Mouse (Mus musculus): ENCODE results near the gene Wdr45.

Gene Wdr45

DNA sequence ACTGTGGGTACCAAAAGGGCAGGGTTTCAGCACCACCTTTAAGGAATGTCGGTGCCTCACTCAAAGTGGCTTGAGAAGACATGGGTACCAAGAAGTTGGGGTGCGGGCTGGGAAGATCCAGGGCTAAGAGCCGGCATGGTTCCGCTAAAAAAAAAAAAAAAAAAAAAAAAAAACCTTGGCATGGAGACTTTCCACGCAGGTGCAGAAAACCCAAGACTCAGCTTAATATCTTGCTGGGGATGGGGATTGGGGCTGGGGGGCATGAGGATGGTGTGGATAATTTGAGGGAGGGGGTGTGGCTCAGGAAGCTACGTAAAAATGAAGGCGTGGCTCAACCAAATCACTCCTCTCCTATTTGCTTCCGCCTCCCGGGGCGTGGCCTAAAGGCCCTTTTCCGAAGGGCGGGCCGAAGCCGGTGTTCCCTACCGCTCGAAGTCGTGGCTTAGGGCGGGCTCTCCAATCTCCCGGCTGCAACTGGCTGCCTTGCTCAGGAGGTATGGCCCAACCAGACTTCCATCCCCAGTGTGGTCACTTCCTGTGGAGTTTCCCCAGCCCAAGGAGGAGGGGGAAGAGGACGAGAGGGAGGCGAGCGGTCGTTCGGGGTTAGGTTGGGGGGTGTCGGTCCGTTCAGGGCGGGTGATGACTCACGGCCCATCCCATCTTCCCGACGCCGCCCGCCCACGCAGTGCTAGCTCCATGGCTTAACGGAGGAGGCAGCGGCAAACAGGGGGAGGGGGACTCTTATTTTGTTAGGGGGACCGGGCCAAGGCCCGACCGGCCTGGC lies 48.2 kb downstream of the Wdr45 start, which contains the start of gene Tfe3:
Gene Tfe3, plus strand, starts transcription at position 424 of the 784 bp plus-strand sequence.
- in situ Hi-C loops (cut with MboI; ENCODE audit: unreplicated experiment in 2 of 2): no loop called here

DNA sequence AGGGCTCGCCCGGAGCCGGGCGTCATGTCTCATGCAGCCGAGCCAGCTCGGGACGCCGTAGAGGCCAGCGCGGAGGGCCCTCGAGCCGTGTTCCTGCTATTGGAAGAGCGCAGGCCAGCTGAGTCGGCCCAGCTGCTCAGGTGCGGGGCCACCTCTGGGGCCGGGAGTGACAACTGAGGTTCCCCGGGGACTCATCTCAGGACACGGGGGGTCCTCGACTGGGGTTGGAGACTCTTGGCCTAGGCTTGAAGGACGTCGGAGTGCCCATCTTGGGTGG lies 48.7 kb downstream of the Wdr45 start:
- in situ Hi-C loops (cut with MboI; ENCODE audit: unreplicated experiment in 2 of 2): no loop called here

DNA sequence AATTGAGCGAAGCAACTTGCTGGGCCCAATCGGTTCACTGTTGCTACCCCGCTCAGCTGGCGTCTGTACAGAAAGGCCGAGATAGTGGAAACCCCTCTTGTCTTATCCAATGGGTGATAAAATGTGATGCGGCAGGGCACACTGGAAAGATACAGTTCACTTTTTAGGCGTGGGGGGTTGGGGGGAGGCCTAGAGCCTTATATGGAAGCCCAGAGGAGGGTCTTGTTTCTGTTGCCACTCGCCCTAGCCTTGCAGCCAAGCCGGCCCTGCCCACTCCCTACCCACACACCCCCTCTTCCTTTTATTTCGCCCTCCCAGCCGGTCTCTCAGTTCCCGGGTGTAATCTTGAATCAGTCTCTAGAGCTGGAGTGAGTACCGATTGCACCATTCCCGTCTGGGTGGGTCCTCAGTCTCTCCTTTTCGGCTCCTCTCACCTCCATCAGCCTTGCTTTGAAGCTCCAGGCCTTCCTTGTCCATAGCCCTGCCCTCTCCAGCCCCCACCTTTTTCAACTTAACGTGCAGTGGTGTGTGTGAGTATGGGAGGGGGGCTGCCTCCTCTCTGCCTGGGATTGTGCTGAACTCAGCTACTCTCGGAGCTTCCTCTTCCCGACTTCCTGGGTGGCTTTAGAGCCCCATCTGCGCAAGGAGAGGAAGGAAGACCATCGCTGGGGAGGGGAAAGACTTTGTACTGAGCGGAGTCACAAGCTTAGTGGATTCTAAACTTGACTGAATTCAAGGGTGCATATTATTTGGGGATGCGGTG lies 49.7 kb downstream of the Wdr45 start:
- in situ Hi-C loops (cut with MboI; ENCODE audit: unreplicated experiment in 2 of 2): no loop called here

DNA sequence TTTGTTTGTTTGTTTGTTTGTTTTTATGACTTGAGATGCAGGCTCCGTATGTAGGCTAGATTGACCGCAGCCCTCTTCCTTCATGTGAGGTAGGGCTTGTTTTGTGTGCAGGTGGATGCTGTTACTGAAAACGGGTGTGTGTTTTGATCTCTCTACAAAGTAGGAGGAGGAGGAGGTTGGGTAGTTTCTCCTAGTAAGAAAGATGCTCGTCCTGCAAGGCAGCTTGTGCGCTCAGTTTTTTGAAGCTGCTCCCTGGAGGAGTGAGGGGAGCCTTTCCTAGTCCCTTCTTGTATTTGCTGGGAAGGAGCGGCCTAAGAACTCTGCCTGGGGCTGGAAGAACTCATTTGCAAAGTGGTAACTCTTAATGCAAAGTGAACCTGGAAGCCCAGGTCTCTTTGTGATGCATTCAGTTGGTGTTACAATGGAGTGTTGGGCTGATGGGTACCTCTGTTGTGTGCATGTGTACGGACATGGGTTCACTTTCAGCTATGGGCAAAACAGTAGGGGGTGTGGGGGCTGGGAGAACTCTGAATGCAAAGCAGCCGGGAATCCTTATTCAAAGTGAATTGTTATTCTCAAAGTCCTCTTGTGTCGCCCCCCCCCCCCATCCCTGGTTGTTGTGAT lies 50.6 kb downstream of the Wdr45 start:
- in situ Hi-C loops (cut with MboI; ENCODE audit: unreplicated experiment in 2 of 2): no loop called here

DNA sequence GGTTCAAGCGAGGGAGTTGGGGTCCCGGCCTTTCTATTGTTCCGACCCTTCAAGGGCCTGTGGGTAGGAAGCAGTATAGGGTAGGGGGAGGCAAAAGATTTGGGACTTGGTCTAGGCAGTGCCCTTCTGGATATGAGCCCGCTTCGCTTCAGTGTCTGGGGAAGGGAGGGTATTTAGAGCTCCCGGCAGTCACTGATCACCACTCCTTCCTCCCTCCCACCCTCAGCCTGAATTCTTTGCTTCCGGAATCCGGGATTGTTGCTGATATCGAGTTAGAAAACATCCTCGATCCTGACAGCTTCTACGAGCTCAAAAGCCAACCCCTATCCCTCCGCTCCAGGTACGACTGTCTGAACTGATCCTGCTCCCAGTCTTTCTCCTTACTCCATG lies 51.1 kb downstream of the Wdr45 start:
- in situ Hi-C loops (cut with MboI; ENCODE audit: unreplicated experiment in 2 of 2): no loop called here

DNA sequence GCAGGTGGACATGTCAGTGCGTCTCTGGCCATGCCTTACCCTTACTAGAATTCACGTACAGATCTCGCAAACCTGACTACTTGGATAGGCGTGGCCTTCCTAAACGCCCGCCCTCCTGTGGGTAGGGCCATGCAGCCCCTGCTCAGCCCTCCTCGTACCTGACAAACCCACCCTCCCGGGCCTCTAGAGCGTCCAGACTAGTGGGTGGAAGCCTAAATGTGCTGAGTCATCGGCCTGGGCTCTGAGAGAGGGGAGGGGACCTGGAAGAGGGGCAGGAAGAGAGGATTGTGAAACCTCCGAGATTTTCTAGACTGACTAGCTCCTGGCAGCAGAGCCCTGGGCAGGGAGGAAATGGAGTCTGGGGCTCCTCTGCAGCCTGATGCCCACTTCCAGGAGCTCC lies 51.6 kb downstream of the Wdr45 start:
- in situ Hi-C loops (cut with MboI; ENCODE audit: unreplicated experiment in 2 of 2): no loop called here

DNA sequence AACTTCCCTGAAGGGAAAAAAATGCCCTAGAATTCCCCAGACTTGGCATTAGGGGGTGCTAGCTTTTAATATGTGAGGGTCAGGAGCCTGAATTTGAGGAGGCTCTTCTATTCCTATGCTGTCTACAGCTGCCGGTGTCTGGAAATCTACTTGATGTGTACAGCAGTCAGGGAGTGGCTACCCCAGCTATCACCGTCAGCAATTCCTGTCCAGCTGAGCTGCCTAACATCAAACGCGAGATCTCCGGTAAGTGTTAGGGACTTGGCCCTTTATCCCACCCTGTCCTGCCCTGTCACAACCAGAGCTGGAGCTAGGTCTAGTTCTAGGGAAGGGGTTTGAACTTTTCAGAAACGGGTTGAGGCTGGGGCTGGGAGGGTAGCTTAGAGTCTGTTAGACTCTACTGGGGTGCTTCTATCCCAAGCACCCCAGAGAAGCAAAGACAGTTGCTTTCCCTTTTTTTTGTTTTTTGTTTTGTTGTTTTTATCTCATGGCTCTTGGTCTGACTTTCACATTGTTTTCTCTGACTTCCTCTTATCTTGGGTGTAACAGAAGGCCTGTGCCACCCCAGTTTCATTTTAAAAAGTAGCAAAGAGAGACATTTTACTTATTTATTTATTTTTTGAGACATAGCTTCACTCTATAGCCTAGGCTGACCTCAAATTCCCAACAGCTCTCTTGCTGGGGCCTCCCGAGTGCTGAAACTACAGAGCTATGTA lies 55.3 kb downstream of the Wdr45 start:
- in situ Hi-C loops (cut with MboI; ENCODE audit: unreplicated experiment in 2 of 2): loop anchor here in 1 of 2 experiments (10.0 kb wide), 1 partner anchor 345 kb away; no protein-coding TSS in a partner anchor

DNA sequence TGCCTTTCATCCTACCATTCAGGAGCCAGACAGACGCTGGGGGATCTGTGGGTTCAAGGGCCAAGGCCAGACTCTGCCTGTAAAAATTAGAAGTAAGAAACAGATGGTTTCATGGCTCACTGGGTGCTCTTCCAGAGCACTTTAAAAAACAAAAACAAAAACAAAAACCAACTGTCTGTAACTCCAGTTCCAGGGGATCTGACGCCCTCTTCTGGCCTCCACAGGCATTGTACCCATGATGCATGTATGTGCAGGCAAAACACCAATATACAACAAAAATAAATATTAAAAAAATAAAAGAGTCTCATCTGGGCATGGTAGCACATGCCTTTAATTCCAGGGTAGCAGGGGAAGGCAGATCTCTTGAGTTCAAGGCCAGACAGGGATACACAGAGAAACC lies 58.6 kb downstream of the Wdr45 start:
- in situ Hi-C loops (cut with MboI; ENCODE audit: unreplicated experiment in 2 of 2): loop anchor here in 1 of 2 experiments (10.0 kb wide), 1 partner anchor 348 kb away; no protein-coding TSS in a partner anchor

DNA sequence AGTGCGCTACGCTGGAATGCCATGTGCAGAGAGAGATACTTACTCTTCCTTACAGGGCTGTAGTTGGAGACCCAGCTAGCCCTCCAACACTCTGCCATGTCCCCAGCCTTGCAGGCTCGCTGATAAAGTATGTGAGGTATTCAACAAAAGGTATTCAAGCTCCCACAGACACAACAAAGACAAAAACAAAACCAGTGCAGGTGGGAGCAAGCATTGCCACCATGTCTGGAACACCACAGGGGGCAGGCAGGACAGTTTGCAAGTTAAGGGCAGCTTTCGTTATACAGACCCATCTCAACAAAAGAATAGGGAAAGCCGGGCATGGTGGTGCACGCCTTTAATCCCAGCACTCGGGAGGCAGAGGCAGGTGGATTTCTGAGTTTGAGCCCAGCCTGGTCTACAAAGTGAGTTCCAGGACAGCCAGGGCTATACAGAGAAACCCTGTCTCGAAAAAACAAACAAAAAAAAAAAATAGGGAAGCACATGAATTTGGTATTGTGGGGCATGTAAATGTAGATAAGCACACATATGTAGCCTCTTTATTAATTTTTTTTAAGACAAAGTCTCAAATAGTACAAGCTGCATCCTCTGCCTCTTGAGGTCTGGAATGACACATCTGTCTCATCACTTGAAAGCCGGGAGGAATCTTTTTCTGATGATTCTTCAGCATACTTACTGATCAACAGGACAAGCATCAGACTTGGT lies 61.5 kb downstream of the Wdr45 start:
- in situ Hi-C loops (cut with MboI; ENCODE audit: unreplicated experiment in 2 of 2): loop anchor here in 1 of 2 experiments (10.0 to 25.0 kb wide), 2 partner anchors 351 to 1513 kb away; no protein-coding TSS in a partner anchor

DNA sequence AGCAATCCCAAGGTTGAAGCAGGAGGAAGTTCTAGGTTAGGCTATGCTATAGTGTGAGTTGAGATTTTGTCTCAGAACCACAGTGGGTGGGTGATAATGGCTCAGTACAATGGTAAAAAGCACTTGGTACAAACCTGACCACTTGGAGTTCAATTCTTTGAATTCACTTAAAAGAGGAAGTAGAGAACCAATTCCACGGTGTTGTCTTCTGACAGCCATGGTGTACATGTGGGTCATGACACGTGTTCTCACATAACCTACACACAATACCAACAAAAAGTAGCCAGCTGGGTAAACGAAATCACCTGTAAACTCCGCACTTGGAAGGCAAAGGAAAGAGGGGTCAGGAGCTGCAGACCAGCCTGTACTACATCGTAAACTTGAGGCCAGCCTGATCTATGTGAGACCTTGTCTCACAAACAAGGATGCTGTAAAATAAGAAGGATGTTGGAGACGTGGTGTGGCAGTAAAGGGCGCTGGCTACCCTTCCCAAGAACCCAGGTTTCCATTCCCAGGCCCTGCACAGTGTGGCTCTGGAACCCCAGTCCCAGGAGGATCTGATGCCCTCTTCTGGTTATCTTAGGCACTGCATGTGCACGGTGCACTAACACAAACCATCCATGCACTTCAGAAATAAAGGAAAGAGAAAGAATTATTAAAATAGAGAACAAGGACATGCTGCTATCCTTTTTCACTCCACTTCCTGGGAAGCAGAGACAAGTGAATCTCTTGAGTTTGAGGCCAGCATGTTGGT lies 62.4 kb downstream of the Wdr45 start:
- in situ Hi-C loops (cut with MboI; ENCODE audit: unreplicated experiment in 2 of 2): loop anchor here in 1 of 2 experiments (10.0 to 25.0 kb wide), 2 partner anchors 352 to 1514 kb away; no protein-coding TSS in a partner anchor
